Mouse (Mus musculus) 416B (cell line): Measurements from ENCODE around the gene Ttll1.

ENCODE experiments used
- DNase-seq: peaks from one replicate; pipeline ENCODE4 v3.0.0; 2011; ENCODE audit warnings: low read depth

Gene Ttll1

GRCm38 (mm10) chr15:83510805-83511405, at the start of gene Ttll1:
TSS of gene Ttll1 (minus strand) at chr15:83510893.
- peak; percentile 95 for DNase-seq

- peak; percentile 94 for DNase-seq
Observed at GRCm38 (mm10) chr15:83555161-83555974, 44.7 kb upstream of the Ttll1 start.

DNA sequence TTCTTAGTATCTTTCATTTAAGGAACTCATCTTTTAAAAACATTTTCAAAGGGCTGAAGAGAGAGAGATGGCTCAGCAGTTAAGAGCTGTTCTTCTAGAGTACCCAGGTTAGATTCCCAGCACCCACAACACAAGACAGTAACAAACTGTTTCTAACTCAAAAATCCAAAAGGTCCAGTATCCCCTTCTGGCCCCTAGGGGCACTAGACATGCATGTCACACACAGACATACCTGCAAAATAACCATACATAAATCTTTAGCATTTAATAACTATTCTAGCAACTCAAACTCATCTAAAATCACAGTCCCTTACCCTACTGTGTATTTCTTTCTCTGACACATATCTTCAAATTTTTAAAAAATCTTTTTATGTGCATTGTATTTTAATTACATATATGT, 43.1 kb upstream of the Ttll1 start:
- peak; percentile 53 for DNase-seq

GRCm38 (mm10) chr15:83550137-83550536, 39.4 kb upstream of the Ttll1 start:
- no peak for DNase-seq

DNA sequence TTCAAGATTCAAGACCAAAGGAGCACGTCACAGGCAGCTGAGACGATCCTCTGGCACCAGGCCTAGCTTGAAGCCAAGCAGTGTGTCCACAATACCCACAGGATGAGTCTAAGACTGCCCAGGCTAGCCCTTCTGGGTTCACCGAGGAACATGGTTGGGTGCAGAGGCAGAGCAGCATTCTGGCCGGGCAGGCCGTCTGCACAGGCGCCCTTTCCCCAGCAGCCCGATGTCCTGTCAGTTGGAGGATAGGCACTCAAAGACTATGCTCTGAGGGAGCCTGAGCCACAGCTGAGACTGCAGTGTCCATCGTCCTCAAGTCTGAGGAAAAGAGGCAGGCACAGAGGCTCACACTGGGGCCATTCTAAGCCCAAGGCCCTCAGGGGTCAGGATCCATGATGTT, 36.5 kb upstream of the Ttll1 start:
- no peak for DNase-seq

DNA sequence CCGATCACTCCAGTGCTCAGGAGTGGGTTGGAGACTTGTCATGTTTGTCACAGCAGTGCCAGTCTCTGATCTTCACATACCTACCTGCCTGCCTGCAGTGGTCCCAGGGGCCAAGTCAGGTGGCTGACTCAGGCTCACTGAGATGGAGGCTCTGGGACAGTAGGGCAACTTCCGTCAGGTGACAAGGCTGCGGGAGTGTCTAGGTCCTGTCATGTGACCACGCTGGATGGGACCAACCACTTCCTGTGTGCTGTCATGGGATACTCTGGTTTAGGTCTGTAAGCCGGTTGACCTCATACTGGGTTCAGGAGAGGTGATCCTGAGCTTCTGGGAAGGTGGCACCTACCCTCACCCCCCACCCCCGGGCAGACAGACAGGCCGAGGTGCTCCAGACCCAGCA, 35.3 kb upstream of the Ttll1 start:
- DNase-seq: no peak

GRCm38 (mm10) chr15:83541647-83542287, 31.1 kb upstream of the Ttll1 start:
- no peak for DNase-seq

- DNase-seq: peak; percentile 62
Observed at GRCm38 (mm10) chr15:83539905-83540304, 29.2 kb upstream of the Ttll1 start.

DNA sequence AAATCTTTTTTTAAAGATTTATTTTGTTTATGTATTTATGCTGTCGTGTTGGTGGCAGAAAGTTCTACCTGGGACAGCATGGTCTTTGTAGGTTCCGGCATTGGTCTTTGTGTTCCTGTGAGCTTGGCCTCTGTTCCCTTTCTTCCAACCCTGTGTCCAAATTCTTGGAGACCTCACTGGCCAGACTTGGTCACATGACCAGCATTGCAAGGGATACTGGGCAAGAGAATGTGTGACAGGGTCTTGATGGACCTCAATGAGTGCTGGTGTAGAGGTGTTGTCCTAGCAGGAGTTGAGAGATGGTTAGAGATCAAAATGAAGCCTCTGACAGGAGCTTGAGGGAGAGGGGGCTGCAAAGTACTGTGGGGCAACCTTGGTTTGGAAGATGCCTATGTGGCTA, 28.2 kb upstream of the Ttll1 start:
- no peak for DNase-seq

DNA sequence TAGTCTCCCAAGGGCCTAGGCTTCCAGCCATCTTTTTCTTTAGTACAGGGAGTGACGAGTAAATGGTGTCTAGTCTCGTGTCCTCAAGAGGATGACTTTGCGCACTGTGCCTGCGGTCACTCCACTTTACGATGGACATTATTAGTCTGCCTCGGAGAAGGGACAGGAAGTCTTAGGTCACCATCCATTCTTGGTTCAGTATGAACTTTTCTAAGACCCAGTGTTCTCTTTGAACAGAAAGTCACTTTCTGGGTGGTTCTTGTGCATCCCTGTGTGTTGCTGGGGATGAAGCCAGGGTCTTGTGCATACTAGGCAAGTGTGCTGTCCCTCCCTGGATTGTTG, 25.2 kb upstream of the Ttll1 start:
- no peak for DNase-seq

GRCm38 (mm10) chr15:83534960-83535889, 24.5 kb upstream of the Ttll1 start:
- peak; percentile 47 for DNase-seq

GRCm38 (mm10) chr15:83532606-83533005, 21.9 kb upstream of the Ttll1 start:
- no peak for DNase-seq

GRCm38 (mm10) chr15:83531961-83532469, 21.3 kb upstream of the Ttll1 start:
- peak; percentile 23 for DNase-seq

DNA sequence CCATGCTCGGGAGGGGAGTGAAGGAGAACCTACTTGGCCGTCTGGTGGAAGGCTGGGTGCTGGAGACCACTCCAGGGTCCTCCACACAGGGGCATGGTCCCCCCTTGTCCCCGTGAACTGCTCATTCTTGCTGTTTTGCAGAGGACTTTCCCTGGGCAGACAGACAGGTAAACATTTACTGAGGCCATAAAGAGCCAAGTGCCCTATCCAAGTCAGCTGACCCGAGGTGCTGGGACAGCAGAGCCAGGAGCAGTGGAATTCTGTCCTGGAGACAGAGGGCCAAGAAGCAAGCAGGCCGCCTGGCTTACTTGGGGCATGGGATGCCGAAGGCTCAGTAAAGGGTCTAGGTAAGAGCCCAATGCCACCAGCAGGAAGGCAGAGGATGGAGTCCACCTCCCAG, 20.0 kb upstream of the Ttll1 start:
- no peak for DNase-seq

- no peak for DNase-seq
Observed at GRCm38 (mm10) chr15:83530233-83530632, 19.5 kb upstream of the Ttll1 start.

DNA sequence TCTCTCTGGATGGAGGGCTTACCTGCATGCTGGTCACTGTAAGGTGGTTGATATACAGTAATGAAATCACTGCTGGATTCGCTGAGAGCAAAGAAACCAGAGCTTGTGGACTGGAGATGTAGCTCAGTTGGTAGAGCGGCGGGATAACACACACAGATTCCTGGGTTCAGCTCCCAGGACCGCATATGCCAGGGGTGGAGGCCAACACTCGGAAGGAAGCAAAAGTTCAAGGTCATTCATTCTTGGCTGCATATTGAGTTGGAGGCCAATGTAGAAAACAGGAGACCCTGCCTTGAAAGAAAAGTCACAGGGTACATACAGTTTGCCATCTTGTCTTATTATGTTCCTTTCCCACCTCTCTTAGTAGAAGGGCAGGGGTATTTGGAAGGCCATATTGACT, 19.1 kb upstream of the Ttll1 start:
- peak; percentile 17 for DNase-seq

- DNase-seq: no peak
Observed at GRCm38 (mm10) chr15:83528892-83529291, 18.2 kb upstream of the Ttll1 start.

DNA sequence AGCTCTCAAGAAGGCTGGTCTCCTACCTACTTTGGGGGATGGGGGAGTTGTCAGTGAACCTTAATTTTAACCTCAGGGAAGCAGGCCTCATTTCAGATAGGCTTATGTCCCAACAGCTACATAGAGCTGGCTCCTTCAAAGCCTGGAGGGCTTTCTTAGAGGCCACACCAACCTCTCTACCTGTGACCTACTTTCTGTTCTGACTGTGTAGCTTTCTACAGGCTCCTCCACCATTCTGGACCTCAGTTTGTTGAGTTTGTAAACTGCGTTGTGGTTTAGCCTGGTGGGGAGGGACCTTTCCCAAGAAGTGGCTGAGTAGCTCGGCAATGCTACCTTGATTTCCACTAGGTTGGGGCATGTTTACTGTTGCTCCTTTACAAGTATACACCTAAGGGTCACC, 17.1 kb upstream of the Ttll1 start:
- no peak for DNase-seq

DNA sequence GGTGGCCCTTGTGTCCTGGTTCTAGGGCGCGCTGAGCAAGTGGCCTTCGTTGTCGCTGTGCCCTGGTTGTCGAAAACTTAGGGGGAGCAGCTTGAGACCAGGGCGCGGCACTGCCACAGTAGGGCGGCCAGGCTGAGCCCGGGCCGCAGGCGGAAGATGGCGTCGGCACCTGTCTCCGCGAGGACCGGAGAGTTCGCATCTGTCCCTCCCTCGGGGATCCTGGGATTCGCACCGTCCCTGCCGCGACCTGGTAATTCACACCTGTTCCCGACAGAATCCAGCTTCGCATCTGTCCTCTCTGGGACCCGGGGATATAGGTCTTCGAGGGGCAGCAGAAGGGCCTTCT, 16.4 kb upstream of the Ttll1 start:
- no peak for DNase-seq

- no peak for DNase-seq
Observed at GRCm38 (mm10) chr15:83526424-83527091, 15.9 kb upstream of the Ttll1 start, which contains the start of gene Bik. TSS of gene Bik (plus strand) at chr15:83526862.

DNA sequence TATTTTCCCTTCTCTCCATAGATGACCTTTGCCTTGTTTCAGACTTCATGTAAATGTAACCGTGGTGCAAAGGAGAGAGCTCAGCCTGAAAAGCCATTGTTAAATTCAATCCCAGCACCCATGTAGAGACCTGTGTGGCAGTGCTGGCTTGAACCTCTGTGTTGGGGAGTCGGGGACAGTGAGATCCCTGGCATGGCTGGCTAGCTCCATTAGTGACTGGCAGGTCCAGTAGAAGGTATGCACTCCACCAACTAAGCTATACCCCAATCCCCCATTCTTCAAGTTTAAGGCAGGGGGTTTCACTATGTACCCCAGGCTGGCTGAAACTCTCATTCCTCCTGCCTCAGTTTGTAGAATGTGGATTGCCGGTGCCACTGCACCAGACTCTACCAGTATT, 13.6 kb upstream of the Ttll1 start:
- no peak for DNase-seq
